Mouse (Mus musculus) embryonic fibroblast, embryonic 13.5 days (primary cell): ENCODE results near the gene Cacna1s.

ENCODE experiments used
- CTCF ChIP-seq: IDR thresholded peaks from 2 replicates; pipeline ENCODE4 v1.5.1; 2011; ENCODE audit warnings: mild to moderate bottlenecking, control low read depth, low read length, moderate library complexity, borderline replicate concordance; ENCODE audit not compliant: insufficient read depth
- POLR2A ChIP-seq: IDR thresholded peaks from 2 replicates; pipeline ENCODE4 v1.6.1; 2011; ENCODE audit warnings: low read depth, mild to moderate bottlenecking, control low read depth, low read length, moderate library complexity

- TF ChIP-seq CTCF = no peak
- TF ChIP-seq POLR2A = no peak
Measured at GRCm38 (mm10) chr1:136030201-136030600, 22.3 kb upstream of the Cacna1s start.
